Mouse (Mus musculus) thymus, postnatal 36 days (tissue): ENCODE data around the gene Cblc.

Experiments
- DNase-seq, 2 experiments: peaks; one replicate each; pipeline ENCODE4 v3.0.0; 2022; ENCODE audit warnings: mixed read lengths in 2 of 2

Gene Cblc

GRCm38 (mm10) chr7:19779903-19780302 is 16.7 kb downstream of the Cblc start:
- DNase-seq: no peak

GRCm38 (mm10) chr7:19778645-19779044 is 18.0 kb downstream of the Cblc start:
- DNase-seq: no peak

DNA sequence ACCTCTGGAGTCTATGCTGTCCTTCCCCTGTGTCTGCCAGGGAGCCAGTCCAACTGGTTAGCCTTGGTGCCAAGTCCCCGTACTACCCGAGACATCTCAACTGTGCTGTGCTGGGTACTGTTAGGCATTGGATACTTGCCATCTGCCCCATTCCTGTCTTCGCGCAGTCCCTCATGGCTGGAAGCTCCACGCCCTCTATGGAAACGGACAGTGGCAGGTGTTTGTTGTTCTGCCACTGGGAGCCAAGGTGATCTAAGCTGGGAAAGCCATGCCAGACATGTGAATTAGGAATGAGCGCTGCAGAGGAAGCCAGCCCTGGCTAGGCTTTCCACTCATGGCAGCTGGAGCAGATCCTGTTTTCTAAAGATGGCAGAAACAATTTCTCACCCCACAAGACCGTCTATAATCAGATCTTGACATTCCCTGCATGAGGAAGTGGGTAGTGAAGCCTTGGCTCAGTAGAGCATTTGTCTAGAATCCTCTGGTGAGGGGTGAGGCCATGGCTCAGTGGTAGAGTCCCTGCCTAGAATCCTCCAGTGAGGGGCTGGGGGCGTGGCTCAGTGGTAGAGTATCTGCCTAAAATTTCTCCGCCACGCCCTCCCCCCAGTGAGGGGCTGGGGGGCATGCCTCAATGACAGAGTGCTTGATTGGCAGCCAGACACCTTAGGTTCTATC is 19.4 kb downstream of the Cblc start:
- DNase-seq: no peak

DNA sequence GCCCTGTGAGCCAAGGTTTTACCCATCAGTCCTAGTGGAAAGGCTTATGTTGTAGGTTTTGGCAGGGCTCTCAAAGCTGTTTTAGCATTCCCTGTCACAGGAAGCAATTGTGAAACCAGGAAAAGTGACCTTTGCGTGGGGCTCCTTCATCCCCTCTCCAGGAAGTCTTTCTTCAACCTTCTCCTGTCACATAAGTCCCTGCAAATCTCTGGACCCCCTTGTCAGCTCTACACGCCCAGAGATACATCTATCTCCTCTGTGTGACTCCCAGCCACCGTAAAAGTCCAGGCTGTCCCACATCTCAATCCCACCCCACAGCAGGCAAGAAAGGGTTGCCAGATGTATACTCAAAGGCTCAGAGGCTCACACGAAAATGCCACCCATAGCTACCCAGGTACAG is 24.9 kb downstream of the Cblc start:
- DNase-seq: no peak

DNA sequence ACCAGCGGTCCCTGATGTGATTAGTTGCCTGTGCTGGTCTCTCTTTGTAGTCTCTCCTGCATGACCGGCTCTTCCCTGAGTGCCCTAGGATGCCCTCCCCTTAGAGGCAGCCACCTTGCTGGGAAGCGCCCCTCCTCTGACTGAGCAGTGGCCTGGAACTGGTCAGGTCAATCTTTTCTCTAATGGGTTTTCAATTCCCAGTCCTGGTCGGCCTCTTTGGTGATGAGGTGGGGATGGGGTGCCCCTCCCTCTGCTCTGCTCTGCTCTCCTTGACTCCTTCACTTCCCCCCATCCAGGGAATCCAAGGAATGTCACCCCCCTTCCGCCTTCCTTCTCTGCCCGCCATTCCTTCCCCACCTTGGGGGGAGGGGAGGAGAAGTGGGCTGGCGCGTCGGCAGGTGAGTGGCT is 25.6 kb downstream of the Cblc start, which contains the start of gene Bcam:
Bcam (minus strand) TSS at position 33 of the 408 bp plus-strand sequence.
- DNase-seq: no peak

DNA sequence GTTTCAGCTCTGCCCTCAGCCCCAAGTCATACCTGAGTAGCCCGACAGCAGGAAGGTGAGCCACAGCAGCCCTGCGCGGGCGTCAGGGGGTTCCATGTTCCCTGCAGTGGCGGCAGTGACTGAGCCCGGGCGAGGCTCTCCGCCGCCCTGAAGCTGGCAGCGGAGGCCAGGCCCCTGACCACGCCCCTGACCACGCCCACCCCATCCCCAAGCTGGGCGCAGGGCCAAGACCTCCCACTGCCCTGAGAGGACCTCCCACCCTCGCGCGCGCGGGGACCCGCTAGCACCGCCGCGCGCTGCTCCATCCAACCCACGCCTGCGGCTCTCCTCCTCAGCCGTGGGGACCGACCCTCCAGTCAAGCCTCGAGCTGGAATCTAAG is 26.2 kb downstream of the Cblc start:
- peak; percentile 69 to 75 for DNase-seq

DNA sequence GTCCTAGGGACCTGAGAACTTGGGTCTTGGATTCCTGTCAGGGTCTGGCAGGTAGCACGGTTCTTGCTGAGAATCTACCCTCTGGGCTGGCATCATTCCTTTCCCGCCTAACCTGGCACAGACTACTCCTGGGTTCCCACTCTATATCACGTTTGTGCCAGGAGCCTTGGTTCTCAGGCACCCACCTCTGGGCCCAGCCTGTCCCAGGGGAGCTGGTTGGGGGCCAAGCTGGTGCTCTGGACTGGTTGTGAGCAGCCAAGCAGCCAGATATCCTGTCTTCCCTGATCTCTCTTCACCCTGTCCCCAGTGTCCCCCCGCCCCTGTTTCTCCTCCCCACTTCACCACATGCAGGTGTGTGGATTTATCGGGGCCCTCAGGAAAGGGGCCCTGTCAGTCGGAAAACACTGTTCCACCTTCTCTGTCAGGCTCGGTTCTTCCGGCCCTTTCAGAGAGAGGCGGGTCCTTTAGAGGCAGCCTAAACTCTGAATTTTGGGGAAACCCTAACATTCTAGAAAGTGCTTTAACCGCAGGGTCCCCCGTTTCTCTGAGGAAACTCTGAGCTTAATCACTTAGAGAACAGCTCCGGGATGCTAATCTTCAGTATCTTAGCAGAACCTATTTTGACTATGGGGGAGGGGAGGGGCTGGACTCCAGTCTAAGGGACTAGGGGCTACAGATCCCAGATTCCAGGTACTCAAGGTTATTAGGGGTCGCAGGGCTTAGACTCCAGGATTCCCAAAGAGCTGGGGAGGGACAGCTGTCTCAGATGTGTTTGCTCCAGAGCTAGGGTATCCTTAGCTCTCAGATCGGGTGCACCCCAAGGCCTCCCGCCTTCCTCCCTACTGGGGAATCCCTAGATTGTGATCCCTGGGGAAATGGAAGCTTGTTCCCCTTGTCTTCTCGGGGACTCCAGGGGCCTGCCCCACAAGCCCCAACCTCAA is 26.9 kb downstream of the Cblc start:
- DNase-seq: no peak

- no peak for DNase-seq
Measured at GRCm38 (mm10) chr7:19769001-19769400, 27.6 kb downstream of the Cblc start.

- no peak for DNase-seq
Measured at GRCm38 (mm10) chr7:19768251-19768650, 28.4 kb downstream of the Cblc start.

DNA sequence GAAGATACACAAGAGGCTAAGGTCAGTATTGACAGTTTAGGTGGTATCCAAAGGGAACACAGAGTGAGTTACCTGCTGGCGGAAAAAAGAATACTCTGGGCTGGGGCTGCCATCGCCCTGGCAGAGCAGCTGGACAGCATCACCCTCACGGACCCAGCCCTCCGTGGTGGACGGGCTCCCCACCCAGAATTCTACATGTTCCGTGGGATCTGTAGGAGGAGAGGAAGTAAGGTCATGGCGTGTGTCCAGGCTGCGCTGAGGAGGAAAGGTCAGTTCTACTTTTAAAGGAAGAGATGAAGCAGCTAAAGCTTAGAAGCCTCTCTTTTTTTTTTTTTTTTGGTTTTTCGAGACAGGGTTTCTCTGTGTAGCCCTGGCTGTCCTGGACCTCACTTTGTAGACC is 32.0 kb downstream of the Cblc start:
- DNase-seq: no peak

GRCm38 (mm10) chr7:19763829-19764477 is 32.7 kb downstream of the Cblc start:
- no peak for DNase-seq

- no peak for DNase-seq
Measured at GRCm38 (mm10) chr7:19762283-19762682, 34.3 kb downstream of the Cblc start.

DNA sequence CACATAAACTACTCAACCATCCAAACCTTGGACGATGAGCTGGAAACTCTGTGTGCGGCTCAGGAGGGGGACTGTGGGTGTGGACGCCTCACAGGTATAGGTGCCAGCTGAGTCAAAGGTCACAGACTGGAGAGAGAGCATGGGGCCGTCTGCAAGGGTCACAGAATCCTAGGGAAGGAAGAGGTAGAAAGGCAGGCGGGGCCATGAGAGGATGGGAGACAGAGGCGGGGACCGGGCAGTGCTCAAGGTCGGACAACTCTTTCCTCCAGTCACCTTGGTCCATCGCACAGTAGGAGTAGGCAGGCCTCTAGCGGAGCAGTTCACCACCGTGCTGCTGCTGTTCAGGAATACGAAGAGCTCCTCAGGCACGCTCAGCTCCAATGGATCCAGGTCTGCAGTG is 36.6 kb downstream of the Cblc start:
- no peak for DNase-seq

DNA sequence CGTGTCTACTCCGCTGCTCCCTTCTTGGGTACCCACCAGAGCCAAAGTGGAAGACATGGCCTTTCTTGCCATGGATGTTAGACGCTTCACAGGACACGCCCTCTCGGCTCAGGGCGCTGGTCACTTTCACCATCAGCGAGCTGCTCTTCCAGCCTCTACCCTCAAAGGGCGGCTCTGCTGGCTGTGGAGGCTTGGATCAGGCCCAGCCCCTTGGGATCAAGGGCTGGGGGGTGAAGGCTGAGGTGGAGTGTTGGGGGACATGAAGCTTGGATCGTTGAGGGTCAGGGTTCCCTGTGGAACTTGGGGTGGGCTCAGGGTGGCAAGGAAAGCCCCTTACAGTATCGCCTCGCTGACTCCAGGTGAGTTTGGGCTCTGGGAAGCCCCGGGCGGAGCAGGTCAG is 38.0 kb downstream of the Cblc start:
- DNase-seq: no peak

GRCm38 (mm10) chr7:19755851-19756786 is 40.5 kb downstream of the Cblc start:
- no peak for DNase-seq

GRCm38 (mm10) chr7:19755008-19755407 is 41.6 kb downstream of the Cblc start:
- DNase-seq: no peak

DNA sequence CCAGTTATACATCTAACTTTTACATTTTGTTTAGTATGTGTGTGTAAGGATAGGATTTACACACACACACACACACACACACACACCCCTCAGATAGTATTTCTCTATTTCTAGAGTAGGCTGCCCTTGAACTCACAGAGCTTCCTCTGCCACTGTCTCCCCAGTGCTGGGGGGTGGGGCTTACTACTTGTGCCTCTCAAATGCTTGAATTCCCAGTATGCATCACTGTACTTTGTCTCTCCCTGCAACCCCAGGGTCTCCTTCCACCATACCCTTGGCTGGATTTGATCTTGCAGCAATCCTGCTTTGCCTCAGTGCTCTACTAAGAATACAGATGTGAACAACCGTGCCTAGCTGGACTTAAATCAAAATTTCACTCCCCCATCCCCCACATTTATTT is 42.5 kb downstream of the Cblc start:
- DNase-seq: no peak

GRCm38 (mm10) chr7:19753587-19753986 is 43.0 kb downstream of the Cblc start:
- DNase-seq: no peak

DNA sequence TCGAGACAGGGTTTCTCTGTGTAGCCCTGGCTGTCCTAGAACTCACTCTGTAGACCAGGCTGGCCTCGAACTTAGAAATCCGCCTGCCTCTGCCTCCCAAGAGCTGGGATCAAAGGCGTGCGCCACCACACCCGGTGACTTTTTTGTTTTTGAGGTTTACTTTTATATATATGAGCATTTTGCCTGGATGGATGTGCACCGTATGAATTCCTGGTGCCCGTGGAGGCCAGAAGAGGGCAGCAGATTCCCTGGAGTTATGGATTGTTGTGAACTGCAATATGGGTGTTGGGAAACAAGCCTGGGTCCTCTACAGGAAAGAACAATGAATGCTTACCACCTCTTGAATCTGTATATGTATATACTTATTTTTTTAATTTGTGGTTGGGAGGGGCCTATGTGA is 44.0 kb downstream of the Cblc start:
- DNase-seq: no peak

- no peak for DNase-seq
Measured at GRCm38 (mm10) chr7:19751070-19751383, 45.6 kb downstream of the Cblc start.

- peak; percentile 46 to 58 for DNase-seq
Measured at GRCm38 (mm10) chr7:19750217-19751069, 46.2 kb downstream of the Cblc start, which contains the start of gene Nectin2. TSS of gene Nectin2 (minus strand) at chr7:19750483.
